Mouse (Mus musculus) layer of hippocampus, adult 11-12 months (tissue): ENCODE results near the gene Setd7.

Experiments used
- DNase-seq: peaks from one replicate; pipeline ENCODE4 v3.0.0; 2022; ENCODE audit warnings: low spot score

Setd7 gene

DNA sequence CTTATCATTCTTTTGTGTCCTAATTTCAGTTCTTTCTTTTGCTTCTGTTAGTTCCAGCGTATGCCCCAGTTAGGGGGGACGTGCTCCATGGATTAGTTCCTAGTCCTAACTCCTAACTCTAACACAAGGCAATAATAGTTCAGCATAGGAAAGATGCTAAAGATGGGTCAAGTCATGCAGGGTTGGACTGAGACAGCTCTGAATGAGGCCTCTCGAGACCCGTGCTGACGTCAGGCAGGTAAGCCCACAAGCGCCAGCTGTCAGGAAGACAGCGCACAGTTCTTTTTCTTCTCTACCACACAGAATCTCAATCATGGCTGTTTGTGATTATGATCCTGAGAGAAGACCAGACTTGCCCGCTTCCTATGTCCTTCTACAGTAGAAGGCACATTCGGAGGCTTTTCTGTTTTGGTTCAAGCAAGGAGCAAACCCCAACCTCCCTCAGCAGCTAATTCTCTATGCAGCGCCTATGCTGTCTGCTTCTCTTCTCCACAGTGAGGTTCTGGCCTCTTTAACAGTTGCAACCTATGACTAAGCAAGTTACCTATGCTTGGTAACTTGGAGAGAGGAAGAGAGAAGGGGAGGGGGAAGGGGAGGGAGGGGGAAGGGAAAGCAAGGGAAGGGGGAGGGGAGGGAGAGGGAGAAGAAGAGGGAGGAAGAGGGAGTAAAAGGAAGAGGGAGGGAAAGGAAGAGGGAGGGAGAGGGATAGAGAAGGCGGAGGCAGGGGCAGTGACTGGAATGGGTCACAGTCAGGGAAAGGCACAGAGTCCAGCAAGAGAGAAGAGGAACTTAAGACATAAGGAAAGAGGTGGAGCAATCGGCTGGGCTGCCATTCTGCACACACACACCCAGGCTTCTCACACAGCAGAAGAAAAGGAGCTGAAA is 42.6 kb downstream of the Setd7 start:
- no peak for DNase-seq

DNA sequence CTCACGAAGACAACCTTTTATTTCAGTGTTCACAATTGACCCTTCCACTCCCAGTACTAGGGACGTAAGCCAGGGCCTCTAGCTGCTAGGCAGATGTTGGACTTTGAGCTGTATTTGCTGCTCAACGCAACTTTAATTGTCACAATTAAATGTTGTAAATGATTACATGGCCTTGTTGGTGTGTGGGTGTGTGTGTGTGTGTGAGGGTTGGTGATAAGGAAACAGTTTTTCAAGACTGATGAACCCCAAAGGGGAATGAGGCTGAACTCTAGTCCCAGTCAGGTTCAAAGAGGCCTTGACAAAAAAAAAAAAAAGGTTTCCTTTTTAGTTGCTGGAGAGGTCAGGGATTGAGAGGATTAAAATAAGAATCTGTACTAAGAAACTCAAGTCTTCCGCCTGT is 43.2 kb downstream of the Setd7 start:
- no peak for DNase-seq

DNA sequence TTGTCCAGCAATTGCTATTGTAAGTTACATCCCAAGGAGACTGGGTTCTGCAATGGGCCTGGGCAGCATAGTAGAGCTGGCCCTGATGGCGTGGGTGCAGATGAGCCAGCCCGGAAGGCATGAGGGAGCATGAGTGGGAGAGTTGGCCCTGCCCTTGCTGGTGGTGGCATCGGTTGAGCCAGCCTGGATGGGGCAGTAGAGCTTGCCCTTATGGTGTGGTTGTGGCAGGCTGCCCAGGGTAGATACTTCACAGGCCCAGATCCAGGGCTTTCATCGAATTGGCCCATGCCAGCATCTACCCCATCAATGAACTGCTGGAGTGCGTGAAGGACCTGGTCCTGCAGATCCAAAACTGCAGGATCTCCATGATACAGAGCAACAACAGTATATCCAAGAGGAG is 48.7 kb downstream of the Setd7 start:
- DNase-seq, result no peak

DNA sequence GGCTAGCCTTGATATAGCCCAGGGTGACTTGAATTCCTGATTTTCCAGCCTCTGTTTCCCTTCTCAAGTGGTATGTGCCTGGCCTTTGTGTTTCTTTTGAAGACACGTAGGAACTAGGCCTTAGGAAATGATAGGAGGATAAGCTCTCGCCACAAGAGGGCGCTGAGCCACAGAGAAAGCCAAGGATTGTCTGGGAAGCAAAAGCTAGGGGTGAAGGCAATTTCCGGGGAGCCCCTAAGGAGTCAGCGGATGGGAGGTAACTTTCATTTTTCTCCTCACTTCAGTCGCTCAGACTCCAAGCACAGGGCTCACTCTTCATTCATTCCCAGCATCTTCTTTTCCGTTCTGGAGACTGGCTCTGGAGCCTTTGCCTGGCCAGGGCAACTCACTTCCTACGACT is 49.8 kb downstream of the Setd7 start:
- peak; percentile 86 for DNase-seq

- no peak for DNase-seq
Observed at GRCm38 (mm10) chr3:51505465-51505864, 55.2 kb downstream of the Setd7 start.

DNA sequence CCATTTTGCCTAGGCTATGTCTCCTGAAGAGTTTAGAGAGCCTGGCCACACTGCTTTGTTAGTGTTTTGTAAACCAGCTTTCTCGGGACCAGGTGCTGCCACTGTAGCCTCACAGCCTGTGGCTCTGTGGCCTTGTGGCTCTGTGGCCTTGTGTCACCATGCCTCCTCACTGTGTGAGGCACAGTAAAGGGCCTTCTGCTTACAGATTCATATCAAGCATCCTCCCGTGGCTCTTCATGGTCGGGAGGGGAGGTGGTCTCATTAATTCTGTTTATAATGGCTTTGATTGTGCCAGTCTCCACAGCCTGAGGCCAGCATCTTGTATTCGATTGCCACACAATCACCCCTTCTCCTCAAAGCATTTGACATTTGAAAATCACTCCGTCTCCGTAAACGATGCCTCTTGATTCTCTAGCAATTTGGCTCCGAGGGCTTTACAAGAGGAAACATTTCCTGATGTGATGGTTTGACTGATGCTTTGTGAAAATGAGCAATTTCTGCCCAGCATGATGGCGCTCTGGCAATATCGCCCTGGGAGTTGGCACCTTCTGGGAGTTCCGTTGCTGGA is 56.2 kb downstream of the Setd7 start:
- DNase-seq, result no peak

- DNase-seq, result no peak
Observed at GRCm38 (mm10) chr3:51499876-51500275, 60.8 kb downstream of the Setd7 start.

GRCm38 (mm10) chr3:51498659-51499058 is 62.0 kb downstream of the Setd7 start:
- no peak for DNase-seq

DNA sequence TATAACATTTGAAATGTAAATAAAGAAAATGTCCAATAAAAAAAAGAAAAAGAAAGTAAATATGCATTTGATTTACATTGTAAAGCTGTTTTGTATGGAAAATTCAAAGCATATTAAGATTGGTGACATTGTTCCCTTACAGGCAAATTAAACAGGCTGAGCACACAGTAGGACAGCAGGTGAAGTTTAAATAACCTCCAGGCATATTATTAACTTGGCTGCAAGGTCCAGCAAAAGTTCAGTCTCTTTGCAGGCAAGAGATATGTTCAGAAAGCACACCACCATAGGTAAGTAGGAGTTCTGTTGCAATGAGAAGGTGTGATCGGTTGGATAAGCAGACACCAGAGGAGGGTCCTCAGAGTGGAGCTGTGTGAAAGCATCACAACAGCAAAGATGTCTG is 62.7 kb downstream of the Setd7 start:
- no peak for DNase-seq

- DNase-seq, result no peak
Observed at GRCm38 (mm10) chr3:51495646-51496045, 65.0 kb downstream of the Setd7 start.

DNA sequence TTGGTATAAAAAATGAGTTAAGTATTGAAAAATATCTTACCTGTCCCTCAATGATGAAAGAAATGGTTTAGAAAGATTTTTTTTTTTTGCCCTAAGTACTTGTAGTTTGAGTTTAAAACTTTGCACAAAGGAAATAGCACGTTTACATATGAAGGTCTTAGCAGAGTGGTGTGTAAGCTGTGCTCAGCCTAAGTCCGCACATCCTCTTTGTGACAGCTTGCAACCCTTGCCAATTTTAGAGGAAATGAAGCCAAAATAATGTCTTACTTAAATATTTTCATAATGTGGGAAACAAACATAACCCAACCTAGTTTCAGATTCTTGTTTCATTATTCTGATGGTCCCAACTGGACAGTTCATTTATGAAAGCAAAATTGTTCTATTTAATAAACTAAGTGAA is 66.2 kb downstream of the Setd7 start:
- DNase-seq, result no peak

- DNase-seq, result no peak
Observed at GRCm38 (mm10) chr3:51493272-51493838, 67.3 kb downstream of the Setd7 start.

GRCm38 (mm10) chr3:51490088-51490753 is 70.5 kb downstream of the Setd7 start:
- DNase-seq, result no peak

DNA sequence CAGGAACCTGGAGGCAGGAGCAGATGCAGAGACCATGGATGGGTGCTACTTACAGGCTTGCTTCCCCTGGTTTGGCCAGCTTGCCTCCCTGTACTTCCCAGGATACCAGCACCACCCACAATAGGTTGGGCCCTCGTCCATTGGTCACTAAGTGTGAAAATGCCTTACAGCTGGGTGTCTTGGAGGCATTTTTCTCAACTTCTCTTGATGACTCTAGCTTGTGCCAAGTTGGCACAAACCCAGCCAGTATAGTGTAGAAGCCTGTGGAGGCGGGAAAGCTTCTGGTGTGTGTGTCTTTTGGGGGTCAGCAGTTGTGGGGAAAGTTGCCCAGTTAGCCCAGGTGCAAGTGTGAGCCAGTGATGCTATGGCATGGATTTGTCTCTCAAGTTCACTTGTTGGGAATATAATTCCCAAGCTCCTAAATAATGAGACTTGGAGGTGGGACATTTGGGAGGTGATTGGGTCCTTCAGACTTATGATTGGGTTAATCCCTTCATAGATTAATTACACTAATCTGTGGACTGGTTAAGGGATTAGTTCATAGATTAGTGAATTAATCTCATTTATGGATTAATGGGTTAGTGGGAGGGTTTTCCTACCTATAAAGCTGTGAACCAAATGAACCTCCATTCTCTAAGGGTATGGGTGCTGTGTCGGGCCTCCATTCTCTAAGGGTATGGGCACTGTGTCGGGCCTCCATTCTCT is 74.0 kb downstream of the Setd7 start:
- DNase-seq, result no peak

DNA sequence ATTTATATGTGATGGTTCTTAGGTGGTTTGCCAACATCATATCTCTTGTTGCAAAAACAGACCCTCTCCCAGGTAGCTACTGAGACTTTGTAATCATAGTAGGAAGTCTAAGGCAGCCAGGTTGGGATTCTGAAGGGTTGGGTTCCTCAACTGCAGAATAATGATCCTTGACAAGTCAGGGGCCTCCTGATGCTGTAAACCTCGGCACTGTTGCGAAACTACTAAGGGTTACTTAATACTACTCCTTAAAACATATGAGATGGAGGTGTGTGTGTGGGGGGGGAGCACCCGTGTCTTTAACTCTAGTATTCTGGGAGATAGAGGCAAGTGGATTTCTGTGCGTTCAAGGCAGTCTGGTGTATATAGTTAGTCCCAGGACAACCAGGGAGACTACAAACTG is 75.3 kb downstream of the Setd7 start:
- DNase-seq, result no peak

- DNase-seq, result no peak
Observed at GRCm38 (mm10) chr3:51484370-51484769, 76.3 kb downstream of the Setd7 start.

- DNase-seq, result peak; percentile 96
Observed at GRCm38 (mm10) chr3:51483741-51484359, 76.8 kb downstream of the Setd7 start, which contains the start of gene Rab33b. TSS of gene Rab33b (plus strand) at chr3:51483920.

DNA sequence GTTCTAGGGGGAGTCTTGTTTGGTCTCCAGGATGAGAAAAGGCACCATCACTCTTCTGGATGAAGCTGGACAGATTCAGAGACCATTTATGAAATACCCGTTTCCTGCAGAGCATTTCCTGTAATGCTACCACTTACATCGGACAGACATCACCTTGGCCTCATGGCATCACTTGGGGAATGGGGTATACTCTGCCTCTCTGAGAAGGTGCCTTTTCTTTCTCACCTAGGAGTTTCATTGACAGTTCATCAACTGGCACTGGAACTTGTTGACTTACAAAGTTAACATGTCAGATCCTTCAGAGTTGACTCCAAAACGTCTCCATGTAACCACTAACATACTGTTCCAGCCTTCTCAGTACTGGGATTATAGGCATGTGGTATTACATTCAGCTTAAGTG is 77.9 kb downstream of the Setd7 start:
- no peak for DNase-seq

- no peak for DNase-seq
Observed at GRCm38 (mm10) chr3:51481881-51482280, 78.8 kb downstream of the Setd7 start.

DNA sequence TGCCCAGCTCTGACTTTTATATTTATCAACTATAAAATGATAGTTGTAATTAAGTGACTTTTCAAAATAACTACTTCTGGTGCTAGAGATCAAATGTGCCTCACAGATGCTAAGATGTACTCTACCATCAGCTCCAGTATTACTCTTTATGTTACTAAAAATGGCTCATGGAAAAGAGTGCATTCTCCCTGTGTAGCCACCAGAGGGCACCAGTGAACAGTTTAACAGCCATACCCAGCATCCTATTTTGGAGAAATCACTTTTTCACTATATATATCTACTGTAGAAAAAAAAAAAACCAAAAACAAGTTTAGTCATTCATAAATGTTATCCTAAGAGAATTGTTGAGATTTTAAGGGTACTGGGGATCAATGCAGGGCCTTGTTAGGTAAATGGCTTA is 79.6 kb downstream of the Setd7 start:
- no peak for DNase-seq

- DNase-seq, result no peak
Observed at GRCm38 (mm10) chr3:51479893-51480292, 80.8 kb downstream of the Setd7 start.

GRCm38 (mm10) chr3:51475706-51476105 is 85.0 kb downstream of the Setd7 start:
- no peak for DNase-seq
